Mouse (Mus musculus) CH12.LX (cell line): Measurements from ENCODE around the gene Bst1. TPM values are rescaled to one million over a fixed set of nuclear protein-coding genes. Genes with fewer than 3 reads are reported as not detected.
A peak's percentile ranks its signal among the peaks of the same experiment; 100 is the strongest.

Experiments used
- DNase-seq: peaks from one replicate; pipeline ENCODE4 v3.0.0-alpha.2; 2013; ENCODE audit errors: extremely low read depth
- H3K27ac ChIP-seq: 2 replicates; pipeline ENCODE4 v1.5.1; 2012; ENCODE audit warnings: low read depth, mild to moderate bottlenecking, control low read depth, moderate library complexity; ENCODE audit not compliant: insufficient read depth
- H3K27me3 ChIP-seq: replicated peaks from 2 replicates; pipeline ENCODE3; 2012; ENCODE audit warnings: inconsistent platforms
- H3K36me3 ChIP-seq, 2 experiments: replicated peaks in 1 of 2; 2 replicates each; pipeline versions ENCODE3 to v1.6.1; 2012; ENCODE audit warnings: inconsistent platforms in 1 of 2, low read length in 1 of 2, mild to moderate bottlenecking in 1 of 2, mixed read lengths in 1 of 2, moderate library complexity in 1 of 2; ENCODE audit not compliant: control insufficient read depth in 1 of 2, insufficient read depth in 1 of 2
- H3K4me1 ChIP-seq, 2 experiments: 2 replicates each; pipeline ENCODE4 v1.6.1; 2012; ENCODE audit warnings: inconsistent platforms in 1 of 2, moderate library complexity in 1 of 2; ENCODE audit not compliant: insufficient read depth in 2 of 2, control insufficient read depth in 1 of 2
- H3K4me2 ChIP-seq: 2 replicates; pipeline ENCODE4 v1.6.1; 2012; ENCODE audit warnings: low read depth, mild to moderate bottlenecking, control low read depth; ENCODE audit not compliant: poor library complexity, insufficient read depth, severe bottlenecking
- H3K4me3 ChIP-seq, 3 experiments: fragments of 150-350 bp in 1 of 3; sonication (generic) in 1 of 3; replicated peaks in 1 of 3; 2 replicates each; pipeline versions ENCODE3 to v1.5.1; 2011 to 2012; ENCODE audit warnings: low read depth in 2 of 3, low read length in 2 of 3, mild to moderate bottlenecking in 2 of 3, moderate library complexity in 2 of 3, control low read depth in 1 of 3, improper control_type of control experiment in 1 of 3, inconsistent platforms in 1 of 3, mixed read lengths in 1 of 3; ENCODE audit not compliant: poor library complexity in 1 of 3
- H3K79me2 ChIP-seq: replicated peaks from 2 replicates; pipeline ENCODE4 v1.6.1; 2012; ENCODE audit warnings: mild to moderate bottlenecking, moderate library complexity; ENCODE audit not compliant: control insufficient read depth, poor library complexity, insufficient read depth, severe bottlenecking; ENCODE audit errors: extremely low read depth
- H3K9ac ChIP-seq: 2 replicates; pipeline ENCODE4 v1.6.1; 2012; ENCODE audit warnings: low read depth, mild to moderate bottlenecking, control low read depth, moderate library complexity; ENCODE audit not compliant: insufficient read depth
- H3K9me3 ChIP-seq: replicated peaks from 2 replicates; pipeline ENCODE3; 2012; ENCODE audit warnings: low read length, inconsistent platforms, mixed read lengths
- BHLHE40 ChIP-seq: IDR thresholded peaks from 2 replicates; pipeline ENCODE4 v1.6.1; 2011; ENCODE audit warnings: mild to moderate bottlenecking, low read depth, low read length, improper control_type of control experiment
- CHD1 ChIP-seq: IDR thresholded peaks from 2 replicates; pipeline ENCODE4 v1.6.1; 2012; ENCODE audit warnings: low read depth, low read length, improper control_type of control experiment, inconsistent platforms
- CHD2 ChIP-seq: IDR thresholded peaks from 2 replicates; pipeline ENCODE4 v1.6.1; 2011; ENCODE audit warnings: low read length, improper control_type of control experiment
- CTCF ChIP-seq, 2 experiments: IDR thresholded peaks in 1 of 2; conservative IDR thresholded peaks in 1 of 2; 2 replicates each; pipeline ENCODE4 v1.5.1; 2011 to 2012; ENCODE audit warnings: low read depth in 2 of 2, low read length in 2 of 2, improper control_type of control experiment in 1 of 2, inconsistent platforms in 1 of 2, mild to moderate bottlenecking in 1 of 2, moderate library complexity in 1 of 2
- E2F4 ChIP-seq: IDR thresholded peaks from 2 replicates; pipeline ENCODE4 v1.6.1; 2011; ENCODE audit warnings: low read depth, low read length, improper control_type of control experiment; ENCODE audit not compliant: insufficient replicate concordance
- ELF1 ChIP-seq: IDR thresholded peaks from 2 replicates; pipeline ENCODE4 v1.6.1; 2014; ENCODE audit warnings: low read depth, mild to moderate bottlenecking, inconsistent platforms, low read length, improper control_type of control experiment
- EP300 ChIP-seq: IDR thresholded peaks from 2 replicates; pipeline ENCODE4 v1.6.1; 2011; ENCODE audit warnings: low read length, improper control_type of control experiment
- ETS1 ChIP-seq: conservative IDR thresholded peaks from 2 replicates; pipeline ENCODE4 v1.6.1; 2012; ENCODE audit warnings: low read depth, mild to moderate bottlenecking, inconsistent platforms, low read length, improper control_type of control experiment, moderate library complexity
- GABPA ChIP-seq: IDR thresholded peaks from 2 replicates; pipeline ENCODE4 v1.6.1; 2012; ENCODE audit warnings: low read depth, low read length, improper control_type of control experiment, inconsistent platforms; ENCODE audit not compliant: insufficient replicate concordance
- HCFC1 ChIP-seq: IDR thresholded peaks from 2 replicates; pipeline ENCODE4 v1.6.1; 2012; ENCODE audit warnings: low read depth, mild to moderate bottlenecking, inconsistent platforms, low read length, improper control_type of control experiment
- IRF4 ChIP-seq: IDR thresholded peaks from 2 replicates; pipeline ENCODE4 v1.6.1; 2014; ENCODE audit warnings: low read depth, mild to moderate bottlenecking, inconsistent platforms, low read length, improper control_type of control experiment
- JUN ChIP-seq: IDR thresholded peaks from 2 replicates; pipeline ENCODE4 v1.6.1; 2011; ENCODE audit warnings: low read depth, mild to moderate bottlenecking, low read length, improper control_type of control experiment, moderate library complexity; ENCODE audit not compliant: insufficient read depth
- JUND ChIP-seq: conservative IDR thresholded peaks from 2 replicates; pipeline ENCODE4 v1.6.1; 2011; ENCODE audit warnings: low read depth, low read length, improper control_type of control experiment
- KAT2A ChIP-seq: IDR thresholded peaks from 2 replicates; pipeline ENCODE4 v1.6.1; 2012; ENCODE audit warnings: low read length, improper control_type of control experiment, inconsistent platforms; ENCODE audit not compliant: insufficient replicate concordance
- MAFK ChIP-seq: IDR thresholded peaks from 2 replicates; pipeline ENCODE4 v1.6.1; 2011; ENCODE audit warnings: low read length, improper control_type of control experiment; ENCODE audit not compliant: insufficient replicate concordance
- MAX ChIP-seq: IDR thresholded peaks from 2 replicates; pipeline ENCODE4 v1.6.1; 2011; ENCODE audit warnings: low read length, improper control_type of control experiment
- MAZ ChIP-seq: IDR thresholded peaks from 2 replicates; pipeline ENCODE4 v1.6.1; 2012; ENCODE audit warnings: low read depth, mild to moderate bottlenecking, inconsistent platforms, low read length, improper control_type of control experiment, moderate library complexity
- MEF2A ChIP-seq: IDR thresholded peaks from 2 replicates; pipeline ENCODE4 v1.6.1; 2014; ENCODE audit warnings: low read depth, mild to moderate bottlenecking, inconsistent platforms, low read length, improper control_type of control experiment, borderline replicate concordance
- MXI1 ChIP-seq: IDR thresholded peaks from 2 replicates; pipeline ENCODE4 v1.6.1; 2011; ENCODE audit warnings: mild to moderate bottlenecking, low read depth, low read length, improper control_type of control experiment
- MYC ChIP-seq: IDR thresholded peaks from 2 replicates; pipeline ENCODE4 v1.6.1; 2011; ENCODE audit warnings: low read depth, mild to moderate bottlenecking, improper control_type of control experiment, low read length
- NELFE ChIP-seq: IDR thresholded peaks from 2 replicates; pipeline ENCODE4 v1.6.1; 2011; ENCODE audit warnings: low read depth, low read length, improper control_type of control experiment
- NRF1 ChIP-seq: IDR thresholded peaks from 2 replicates; pipeline ENCODE4 v1.6.1; 2014; ENCODE audit warnings: low read depth, mild to moderate bottlenecking, inconsistent platforms, low read length, improper control_type of control experiment, moderate library complexity
- PAX5 ChIP-seq: IDR thresholded peaks from 2 replicates; pipeline ENCODE4 v1.6.1; 2012; ENCODE audit warnings: low read length, inconsistent platforms, mixed read lengths
- POLR2A ChIP-seq: IDR thresholded peaks from 2 replicates; pipeline ENCODE4 v1.6.1; 2011; ENCODE audit warnings: low read depth, mild to moderate bottlenecking, improper control_type of control experiment, low read length
- POLR2AphosphoS2 ChIP-seq: IDR thresholded peaks from 2 replicates; pipeline ENCODE4 v1.6.1; 2011; ENCODE audit warnings: low read depth, low read length, improper control_type of control experiment
- RAD21 ChIP-seq: IDR thresholded peaks from 2 replicates; pipeline ENCODE4 v1.6.1; 2011; ENCODE audit warnings: low read depth, mild to moderate bottlenecking, low read length, improper control_type of control experiment, moderate library complexity
- RCOR1 ChIP-seq: conservative IDR thresholded peaks from 2 replicates; pipeline ENCODE4 v1.6.1; 2012; ENCODE audit warnings: low read depth, mild to moderate bottlenecking, inconsistent platforms, low read length, improper control_type of control experiment
- SIN3A ChIP-seq: IDR thresholded peaks from 2 replicates; pipeline ENCODE4 v1.6.1; 2012; ENCODE audit warnings: low read length, improper control_type of control experiment, inconsistent platforms
- SMC3 ChIP-seq: IDR thresholded peaks from 2 replicates; pipeline ENCODE4 v1.6.1; 2011; ENCODE audit warnings: low read depth, low read length, improper control_type of control experiment
- TBP ChIP-seq: conservative IDR thresholded peaks from 2 replicates; pipeline ENCODE4 v1.6.1; 2011; ENCODE audit warnings: low read depth, low read length, improper control_type of control experiment
- TCF12 ChIP-seq: IDR thresholded peaks from 2 replicates; pipeline ENCODE4 v1.6.1; 2014; ENCODE audit warnings: low read depth, mild to moderate bottlenecking, inconsistent platforms, low read length, improper control_type of control experiment
- UBTF ChIP-seq: IDR thresholded peaks from 2 replicates; pipeline ENCODE4 v1.6.1; 2012; ENCODE audit warnings: low read depth, mild to moderate bottlenecking, inconsistent platforms, low read length, improper control_type of control experiment, moderate library complexity
- USF1 ChIP-seq: IDR thresholded peaks from 2 replicates; pipeline ENCODE4 v1.6.1; 2014; ENCODE audit warnings: low read depth, mild to moderate bottlenecking, inconsistent platforms, low read length, improper control_type of control experiment
- ZC3H11A ChIP-seq: IDR thresholded peaks from 2 replicates; pipeline ENCODE4 v1.6.1; 2012; ENCODE audit warnings: low read depth, mild to moderate bottlenecking, inconsistent platforms, low read length, improper control_type of control experiment
- ZKSCAN1 ChIP-seq: IDR thresholded peaks from 2 replicates; pipeline ENCODE4 v1.6.1; 2012; ENCODE audit warnings: low read depth, inconsistent platforms, low read length, improper control_type of control experiment, borderline replicate concordance
- ZMIZ1 ChIP-seq: IDR thresholded peaks from 2 replicates; pipeline ENCODE4 v1.6.1; 2012; ENCODE audit warnings: low read depth, mild to moderate bottlenecking, inconsistent platforms, low read length, improper control_type of control experiment
- ZNF384 ChIP-seq: IDR thresholded peaks from 2 replicates; pipeline ENCODE4 v1.6.1; 2012; ENCODE audit warnings: low read depth, low read length, improper control_type of control experiment, inconsistent platforms
- dilution Hi-C: fragments of 300-500 bp; cut with MboI; formaldehyde crosslinking; loops from 2 replicates; pipeline ENCODE4 v1.14.3; 2020; ENCODE audit warnings: low sequenced_read_pairs; ENCODE audit not compliant: extremely low pct_unique_long_range_greater_than_20kb, extremely low pct_ligation_motif_present
- in situ Hi-C: fragments of 300-500 bp; cut with MboI; formaldehyde crosslinking; loops from 3 replicates; pipeline ENCODE4 v1.14.3; 2019; ENCODE audit warnings: low sequenced_read_pairs, low pct_ligation_motif_present, low pct_unique_long_range_greater_than_20kb, mixed read lengths
- polyA plus RNA-seq: library from polyadenylated mRNA; unstranded; fragments of >175 nt; gene quantifications from 2 replicates; pipeline ENCODE4 v1.2.1, GENCODE M21; 2012; ENCODE audit warnings: low read depth; ENCODE audit not compliant: insufficient read length
- total RNA-seq, 2 experiments: library from RNA; depleted of rRNA; stranded (reverse); fragments of 300-350 nt in 1 of 2; fragments of >200 nt in 1 of 2; gene quantifications; 2 replicates each; pipeline ENCODE4 v1.2.3; 2012 to 2014

Bst1 gene
- total and polyA plus RNA-seq, 3 experiments: 1.9 to 9.9 (median 4.8) TPM

- Histone ChIP-seq H3K4me2 (peak overlapping the region; percentile 61), H3K4me3 (peak overlapping the region; percentile 32 to 45 (median 36)), H3K9me3 (peaks cover 3% of the 10 kb centered on the region), H3K79me2 (no peaks in the 10 kb centered on the region), H3K27ac (no peak overlapping the region), H3K36me3 (no peaks in the 10 kb centered on the region), H3K4me1 (no peaks in the 10 kb centered on the region), H3K27me3 (no peaks in the 10 kb centered on the region), H3K9ac (peak overlapping the region; percentile 35)
- TF ChIP-seq UBTF (peak; percentile 81), NELFE (peak; percentile 77), ZMIZ1 (peak; percentile 64; the same call in 1 of the 2 replicates), POLR2A (peak; percentile 85), MYC (0 out of 2 replicates have a peak, but pooled peaks have one; percentile 54), CHD1 (0 out of 2 replicates have a peak, but pooled peaks have one; percentile 18), HCFC1 (peak; percentile 56), SIN3A (no peak), EP300 (no peak), ZC3H11A (no peak), JUN (no peak), JUND (no peak), NRF1 (peak; percentile 73), KAT2A (no peak), BHLHE40 (no peak), ZKSCAN1 (no peak), CHD2 (peak; percentile 97), RAD21 (no peak), E2F4 (no peak), RCOR1 (no peak), MAZ (no peak), MAFK (no peak), ETS1 (no peak), SMC3 (no peak), IRF4 (0 out of 2 replicates have a peak, but pooled peaks have one; percentile 21), USF1 (no peak), POLR2AphosphoS2 (peak; percentile 81; the same call in 1 of the 2 replicates), MEF2A (no peak; the same call in 1 of the 2 replicates), GABPA (no peak), MXI1 (peak; percentile 60; the same call in 1 of the 2 replicates), ZNF384 (no peak), PAX5 (no peak), TCF12 (peak; percentile 87), MAX (peak; percentile 86), ELF1 (peak; percentile 63), TBP (0 out of 2 replicates have a peak, but pooled peaks have one; percentile 34), CTCF (conservative IDR thresholded peaks at IDR 0.05 in 1 of 2, IDR thresholded peaks at IDR 0.05 in 1 of 2; ENCODE audit: low read depth in 2 of 2, low read length in 2 of 2) (no peak)
- in situ Hi-C loops (no loop called here), dilution Hi-C loops (no loop called here)
- DNase-seq: peak; percentile 36
These were observed 10.7 kb upstream of the Bst1 start for GRCm38 (mm10) chr5:43807744-43808696.
